Mouse (Mus musculus) midbrain, embryonic 13.5 days (tissue): ENCODE results near the gene Cblb. TPM values are rescaled to one million over a fixed set of nuclear protein-coding genes. Genes with fewer than 3 reads are reported as not detected.

Source experiments
- ATAC-seq: fragments of 200-750 bp; cut with Nextera tagmentation; 2 replicates; pipeline ENCODE4 v1.8.0; 2017; ENCODE audit warnings: mild to moderate bottlenecking, moderate TSS enrichment, moderate library complexity
- H3K27ac ChIP-seq: fragments of 300-500 bp; sonication (generic); 2 replicates; pipeline ENCODE4 v1.5.1; 2015; ENCODE audit warnings: inconsistent platforms, mild to moderate bottlenecking, moderate library complexity
- H3K27me3 ChIP-seq: fragments of 300-500 bp; sonication (generic); 2 replicates; pipeline ENCODE4 v1.6.1; 2015; ENCODE audit warnings: mild to moderate bottlenecking, inconsistent platforms
- H3K36me3 ChIP-seq: fragments of 300-500 bp; sonication (generic); 2 replicates; pipeline ENCODE4 v1.6.1; 2015; ENCODE audit warnings: mild to moderate bottlenecking, inconsistent platforms
- H3K4me1 ChIP-seq: fragments of 300-500 bp; sonication (generic); replicated peaks from 2 replicates; pipeline ENCODE4 v1.6.1; 2015; ENCODE audit warnings: inconsistent platforms
- H3K4me2 ChIP-seq: fragments of 300-500 bp; sonication (generic); replicated peaks from 2 replicates; pipeline ENCODE4 v1.6.1; 2015; ENCODE audit warnings: moderate library complexity, mild to moderate bottlenecking, inconsistent platforms
- H3K4me3 ChIP-seq: fragments of 300-500 bp; sonication (generic); replicated peaks from 2 replicates; pipeline ENCODE4 v1.5.1; 2015; ENCODE audit warnings: mild to moderate bottlenecking, inconsistent platforms
- H3K9ac ChIP-seq: fragments of 300-500 bp; sonication (generic); replicated peaks from 2 replicates; pipeline ENCODE4 v1.6.1; 2015; ENCODE audit warnings: mild to moderate bottlenecking, inconsistent platforms
- H3K9me3 ChIP-seq: fragments of 300-500 bp; sonication (generic); 2 replicates; pipeline ENCODE4 v1.6.1; 2016; ENCODE audit warnings: mild to moderate bottlenecking, inconsistent platforms
- WGBS: fragments of 180-500 bp; shearing (Covaris S2); methylation state at CpG from one replicate; pipeline ENCODE4 v1.1.7; 2015; 5-methylcytosine and 5-hydroxymethylcytosine counted together
- polyA plus RNA-seq: library from polyadenylated mRNA; unstranded; fragments of >200 nt; fragmentation: Nextera tagmentation; extraction: Ambion mirVana; gene quantifications from 2 replicates; pipeline ENCODE4 v1.2.1, GENCODE M21; 2015

The Cblb gene
- polyA plus RNA-seq, 1 experiment from 2014 or later, result 20.1 TPM

- H3K27me3 ChIP-seq, result no peaks in the 10 kb centered on the region
Observed at GRCm38 (mm10) chr16:52061015-52061481, 30.0 kb downstream of the Cblb start.

GRCm38 (mm10) chr16:52064309-52065105 is 33.5 kb downstream of the Cblb start:
- WGBS, result 78% methylated on average over 12 of the region's 12 CpGs
- Histone ChIP-seq H3K4me1 (peaks cover 26% of the 10 kb centered on the region), H3K9ac (no peak overlapping the region), H3K9me3 (no peaks in the 10 kb centered on the region), H3K4me2 (no peak overlapping the region), H3K27me3 (no peaks in the 10 kb centered on the region), H3K36me3 (no peaks in the 10 kb centered on the region), H3K4me3 (no peak overlapping the region), H3K27ac (peak overlapping the region; percentile 25; the same call in 1 of the 2 replicates)
- ATAC-seq, result 0 out of 2 replicates have a peak, but pooled peaks have one; percentile 34

More at GRCm38 (mm10) chr16:52061015-52061481, 30.0 kb downstream of the Cblb start:
- Histone ChIP-seq H3K4me2 (no peak overlapping the region), H3K27ac (no peak overlapping the region), H3K9me3 (no peaks in the 10 kb centered on the region), H3K36me3 (no peaks in the 10 kb centered on the region), H3K9ac (no peak overlapping the region), H3K4me3 (no peak overlapping the region), H3K4me1 (peaks cover 41% of the 10 kb centered on the region)
- 71% methylated on average over 4 of the region's 4 CpGs for WGBS
- ATAC-seq, result no peak

GRCm38 (mm10) chr16:52067632-52068516 is 36.8 kb downstream of the Cblb start:
- H3K36me3 ChIP-seq, result no peaks in the 10 kb centered on the region
- H3K27ac ChIP-seq, result no peak overlapping the region
- no peak overlapping the region for H3K4me2 ChIP-seq
- no peaks in the 10 kb centered on the region for H3K27me3 ChIP-seq
- no peaks in the 10 kb centered on the region for H3K9me3 ChIP-seq
- H3K9ac ChIP-seq, result no peak overlapping the region
- ATAC-seq, result no peak
- WGBS, result 92% methylated on average over 10 of the region's 10 CpGs
- H3K4me3 ChIP-seq, result no peak overlapping the region
- peaks cover 23% of the 10 kb centered on the region for H3K4me1 ChIP-seq

- Histone ChIP-seq H3K4me2 (no peak overlapping the region), H3K27ac (no peak overlapping the region), H3K9me3 (no peaks in the 10 kb centered on the region), H3K9ac (no peak overlapping the region), H3K4me1 (peaks cover 23% of the 10 kb centered on the region), H3K27me3 (no peaks in the 10 kb centered on the region), H3K4me3 (no peak overlapping the region), H3K36me3 (no peaks in the 10 kb centered on the region)
- WGBS, result 95% methylated on average over 3 of the region's 3 CpGs
- ATAC-seq, result no peak
Observed at GRCm38 (mm10) chr16:52068517-52068874, 37.5 kb downstream of the Cblb start.

GRCm38 (mm10) chr16:52069648-52070047 is 38.6 kb downstream of the Cblb start:
- H3K36me3 ChIP-seq, result no peaks in the 10 kb centered on the region
- WGBS, result 92% methylated on average over 6 of the region's 6 CpGs

GRCm38 (mm10) chr16:52070128-52070527 is 39.1 kb downstream of the Cblb start:
- no peak for ATAC-seq
- Histone ChIP-seq H3K4me1 (peaks cover 18% of the 10 kb centered on the region; the same call in 1 of the 2 replicates), H3K27me3 (no peaks in the 10 kb centered on the region), H3K9ac (no peak overlapping the region), H3K4me2 (no peak overlapping the region), H3K9me3 (no peaks in the 10 kb centered on the region), H3K27ac (no peak overlapping the region), H3K4me3 (no peak overlapping the region), H3K36me3 (no peaks in the 10 kb centered on the region)
- WGBS, result 94% methylated on average over 5 of the region's 5 CpGs

More at GRCm38 (mm10) chr16:52069648-52070047, 38.6 kb downstream of the Cblb start:
- H3K27me3 ChIP-seq, result no peaks in the 10 kb centered on the region
- H3K4me2 ChIP-seq, result no peak overlapping the region
- H3K9me3 ChIP-seq, result no peaks in the 10 kb centered on the region
- peaks cover 18% of the 10 kb centered on the region; the same call in 1 of the 2 replicates for H3K4me1 ChIP-seq
- no peak overlapping the region for H3K9ac ChIP-seq
- no peak for ATAC-seq
- no peak overlapping the region for H3K27ac ChIP-seq
- no peak overlapping the region for H3K4me3 ChIP-seq

- no peaks in the 10 kb centered on the region for H3K9me3 ChIP-seq
- H3K9ac ChIP-seq, result no peak overlapping the region
- no peak overlapping the region for H3K4me3 ChIP-seq
- H3K36me3 ChIP-seq, result no peaks in the 10 kb centered on the region
- peaks cover 18% of the 10 kb centered on the region; the same call in 1 of the 2 replicates for H3K4me1 ChIP-seq
- H3K27ac ChIP-seq, result no peak overlapping the region
- H3K4me2 ChIP-seq, result no peak overlapping the region
- no peak for ATAC-seq
- 69% methylated on average over 2 of the region's 2 CpGs for WGBS
- no peaks in the 10 kb centered on the region for H3K27me3 ChIP-seq
Observed at GRCm38 (mm10) chr16:52071290-52071689, 40.3 kb downstream of the Cblb start.

- Histone ChIP-seq H3K9ac (no peak overlapping the region), H3K36me3 (no peaks in the 10 kb centered on the region), H3K4me2 (no peak overlapping the region), H3K4me3 (no peak overlapping the region), H3K27ac (no peak overlapping the region), H3K9me3 (no peaks in the 10 kb centered on the region), H3K4me1 (peaks cover 22% of the 10 kb centered on the region; the same call in 1 of the 2 replicates), H3K27me3 (no peaks in the 10 kb centered on the region)
- 67% methylated on average over 6 of the region's 6 CpGs for WGBS
- no peak for ATAC-seq
Observed at GRCm38 (mm10) chr16:52071766-52072209, 40.8 kb downstream of the Cblb start.

- WGBS, result 79% methylated on average over 7 of the region's 7 CpGs
- peak; percentile 56; the same call in 1 of the 2 replicates for ATAC-seq
- Histone ChIP-seq H3K36me3 (no peaks in the 10 kb centered on the region), H3K9me3 (no peaks in the 10 kb centered on the region), H3K4me1 (peaks cover 14% of the 10 kb centered on the region; the same call in 1 of the 2 replicates), H3K4me3 (no peak overlapping the region), H3K27ac (no peak overlapping the region), H3K27me3 (no peaks in the 10 kb centered on the region), H3K4me2 (no peak overlapping the region), H3K9ac (no peak overlapping the region)
Observed at GRCm38 (mm10) chr16:52076652-52077051, 45.6 kb downstream of the Cblb start.

GRCm38 (mm10) chr16:52077901-52078300 is 46.9 kb downstream of the Cblb start:
- H3K27ac ChIP-seq, result no peak overlapping the region
- WGBS, result 75% methylated on average over 4 of the region's 4 CpGs
- H3K4me3 ChIP-seq, result no peak overlapping the region
- no peak overlapping the region for H3K4me2 ChIP-seq
- no peaks in the 10 kb centered on the region for H3K36me3 ChIP-seq
- 0 out of 2 replicates have a peak, but pooled peaks cover 7% of the 10 kb centered on the region for H3K4me1 ChIP-seq
- no peaks in the 10 kb centered on the region for H3K27me3 ChIP-seq
- H3K9me3 ChIP-seq, result no peaks in the 10 kb centered on the region
- no peak for ATAC-seq
- no peak overlapping the region for H3K9ac ChIP-seq

GRCm38 (mm10) chr16:52078758-52079474 is 47.9 kb downstream of the Cblb start:
- no peak overlapping the region for H3K9ac ChIP-seq
- H3K4me3 ChIP-seq, result no peak overlapping the region
- 0 out of 2 replicates have a peak, but pooled peaks cover 7% of the 10 kb centered on the region for H3K4me1 ChIP-seq
- no peaks in the 10 kb centered on the region for H3K36me3 ChIP-seq
- H3K27me3 ChIP-seq, result no peaks in the 10 kb centered on the region
- ATAC-seq, result no peak
- 91% methylated on average over 9 of the region's 9 CpGs for WGBS
- no peaks in the 10 kb centered on the region for H3K9me3 ChIP-seq
- H3K4me2 ChIP-seq, result no peak overlapping the region
- H3K27ac ChIP-seq, result no peak overlapping the region
